Mouse (Mus musculus) yolk sac, embryonic 10.5 days (tissue): ENCODE results near the gene Pomt2.
"Not testable (repeated sequence)": the region's sequence is repeated elsewhere in the genome, so short reads cannot be mapped to it uniquely, and the experiment has no call there.

Experiments
- DNase-seq: peaks from one replicate; pipeline ENCODE4 v3.0.0-alpha.2; 2017; ENCODE audit warnings: low spot score

Gene Pomt2

GRCm38 (mm10) chr12:87147395-87148089 lies at the start of gene Pomt2:
Pomt2 (minus strand) TSS chr12:87147968.
- DNase-seq: peak; percentile 98

- no peak for DNase-seq
Measured at GRCm38 (mm10) chr12:87196310-87196709, 48.5 kb upstream of the Pomt2 start.

- DNase-seq: no peak
Measured at GRCm38 (mm10) chr12:87195069-87195468, 47.3 kb upstream of the Pomt2 start.

DNA sequence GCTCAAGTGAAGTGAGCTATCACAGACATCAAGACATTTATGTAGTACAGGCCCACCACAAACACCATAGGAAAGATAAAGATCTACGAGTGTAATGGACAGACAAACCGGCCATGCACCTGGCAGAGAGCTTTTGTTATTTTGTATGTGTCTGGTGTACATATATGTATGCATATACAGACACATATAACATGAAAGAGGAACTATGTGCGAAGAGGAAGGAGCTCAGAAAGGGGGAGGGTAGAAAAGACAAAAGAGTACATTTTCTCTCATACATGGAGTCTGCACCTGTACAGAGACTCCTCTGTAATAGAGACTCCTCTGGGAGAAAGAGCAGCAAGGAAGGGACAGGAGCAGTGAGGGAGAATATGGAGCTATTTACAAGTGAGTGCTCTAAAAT lies 45.2 kb upstream of the Pomt2 start:
- no peak for DNase-seq

DNA sequence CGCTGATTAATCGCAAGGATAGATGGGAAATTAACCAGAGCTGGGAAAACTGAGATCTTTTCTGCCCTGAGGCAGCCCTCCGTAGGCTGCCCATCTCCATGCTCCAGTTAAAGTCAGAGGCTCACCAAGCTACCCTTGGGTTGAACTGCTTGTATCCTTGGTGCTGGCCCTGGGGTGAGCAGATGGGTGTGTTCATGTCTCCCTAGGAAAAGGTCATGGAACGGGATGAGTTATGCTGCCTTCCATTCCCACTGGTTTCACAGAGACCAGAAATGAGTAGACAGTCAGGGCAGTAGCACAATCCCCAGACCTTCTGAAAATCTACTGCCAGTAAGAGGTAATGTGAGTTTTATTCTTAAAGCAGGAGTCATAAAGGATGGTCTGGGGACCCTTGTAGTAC lies 29.9 kb upstream of the Pomt2 start:
- no peak for DNase-seq

DNA sequence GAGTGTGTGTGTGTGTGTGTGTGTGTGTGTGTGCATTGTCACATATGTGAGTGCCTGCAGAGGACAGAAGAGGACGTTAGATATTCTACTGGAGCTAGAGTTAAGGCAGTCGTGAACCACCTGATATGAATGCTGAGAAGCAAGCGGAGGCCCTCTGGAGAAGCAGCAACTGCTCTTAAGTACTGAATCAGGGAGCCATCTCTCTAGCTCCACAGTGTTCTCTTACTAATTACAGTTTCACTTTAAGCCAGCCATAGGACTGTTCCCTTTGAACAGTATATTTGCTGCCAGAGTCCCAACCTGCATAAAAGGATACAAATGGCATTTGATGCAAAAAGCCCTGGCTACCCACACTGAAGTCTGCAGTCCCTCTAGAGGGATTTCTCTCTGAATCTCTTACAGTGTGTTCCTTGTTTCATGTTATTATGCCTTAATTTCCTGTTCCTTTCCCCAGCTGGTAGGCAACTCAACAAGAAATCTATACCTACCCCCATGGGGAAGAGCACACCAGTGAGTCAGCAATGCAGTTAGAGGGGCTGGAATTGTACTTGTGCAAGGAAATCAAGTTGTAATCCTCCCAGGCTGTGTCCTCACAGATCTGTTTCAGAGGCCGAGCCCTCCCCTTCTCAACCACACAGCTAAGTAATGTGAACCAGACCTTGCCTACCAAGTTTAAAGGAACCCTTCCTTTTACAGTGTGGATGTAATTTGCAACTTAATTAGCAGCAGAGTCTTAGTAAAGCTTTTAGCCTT lies 27.6 kb upstream of the Pomt2 start:
- DNase-seq: no peak

DNA sequence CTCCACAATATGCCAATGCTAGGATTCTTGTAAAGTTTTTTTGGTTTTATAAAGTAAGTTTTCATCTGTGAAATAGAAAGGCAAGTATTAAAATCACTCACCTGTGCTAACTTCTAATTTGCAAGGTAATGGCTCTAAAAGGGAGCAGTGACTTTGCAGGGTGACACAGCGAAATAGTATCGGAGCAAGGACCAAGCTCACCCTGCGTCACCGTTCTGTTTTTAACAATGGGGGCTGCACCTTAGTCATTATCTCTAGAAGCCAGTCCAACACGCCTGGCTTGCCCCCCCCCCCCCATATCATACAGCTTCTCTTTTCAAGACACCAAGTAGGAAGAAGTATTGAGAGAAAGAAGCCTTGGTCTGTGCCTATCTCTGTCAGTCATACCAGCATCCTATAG lies 13.0 kb upstream of the Pomt2 start:
- DNase-seq: peak; percentile 40

GRCm38 (mm10) chr12:87160310-87160709 lies 12.5 kb upstream of the Pomt2 start:
- no peak for DNase-seq

DNA sequence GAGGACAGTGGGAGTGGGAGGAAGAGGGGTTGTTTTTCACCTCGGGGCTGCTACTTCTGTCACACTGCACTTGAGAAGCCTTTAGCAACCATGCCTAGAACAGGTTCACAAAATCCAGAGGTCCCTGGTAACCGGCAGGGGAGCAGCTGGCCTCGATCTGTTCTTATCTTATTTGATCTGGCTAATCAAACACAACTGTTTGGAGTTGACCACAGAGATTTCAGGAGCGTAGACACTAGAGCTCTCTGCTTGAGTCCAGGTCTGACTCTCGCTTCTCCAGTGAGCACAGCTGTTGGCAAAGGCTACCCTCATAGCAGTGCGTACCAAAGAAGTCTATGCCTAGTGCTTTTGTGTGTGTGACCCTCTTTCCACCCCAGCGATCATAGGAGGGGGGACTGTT lies 10.3 kb upstream of the Pomt2 start:
- no peak for DNase-seq

GRCm38 (mm10) chr12:87157361-87157760 lies 9.6 kb upstream of the Pomt2 start:
- DNase-seq: peak; percentile 84

DNA sequence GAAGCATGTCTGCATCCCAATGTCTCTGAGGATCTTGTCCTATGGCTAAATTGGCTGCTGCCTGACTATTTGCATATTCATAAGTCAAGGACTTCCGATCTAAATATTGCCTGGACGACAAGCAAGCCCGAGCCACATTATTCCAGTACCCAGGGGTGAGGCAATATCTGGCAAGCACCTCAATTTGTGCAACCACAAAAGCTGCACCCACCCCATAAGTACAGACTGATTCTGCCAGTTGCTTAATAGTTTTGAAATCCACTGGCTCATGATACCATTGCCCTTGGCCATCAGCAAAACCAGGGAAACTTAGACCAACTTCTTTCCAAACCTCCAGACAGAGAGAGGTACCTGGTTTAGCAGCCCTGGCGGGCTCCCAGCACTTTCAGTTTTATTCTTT lies 6.7 kb upstream of the Pomt2 start:
- not testable (repeated sequence) for DNase-seq

DNA sequence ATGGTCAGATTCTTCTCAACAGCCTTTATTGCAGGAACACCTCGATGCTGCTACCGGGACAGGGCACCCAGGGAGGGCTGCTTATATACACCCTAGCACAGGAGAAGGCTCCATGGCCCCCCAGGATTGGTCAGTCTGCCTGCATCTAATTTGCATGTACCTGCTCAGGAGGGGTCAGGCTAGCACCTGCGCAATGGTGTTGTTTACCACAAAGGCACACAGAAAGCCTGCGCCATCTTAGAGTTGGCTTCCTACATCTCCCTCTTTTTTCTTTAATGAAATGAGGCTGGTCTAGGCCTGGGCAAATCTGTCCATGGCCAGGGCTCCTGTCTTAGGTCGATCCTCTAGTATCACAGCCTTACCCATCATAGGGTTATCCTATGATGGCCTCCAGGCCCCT lies 1.7 kb upstream of the Pomt2 start:
- DNase-seq: no peak

DNA sequence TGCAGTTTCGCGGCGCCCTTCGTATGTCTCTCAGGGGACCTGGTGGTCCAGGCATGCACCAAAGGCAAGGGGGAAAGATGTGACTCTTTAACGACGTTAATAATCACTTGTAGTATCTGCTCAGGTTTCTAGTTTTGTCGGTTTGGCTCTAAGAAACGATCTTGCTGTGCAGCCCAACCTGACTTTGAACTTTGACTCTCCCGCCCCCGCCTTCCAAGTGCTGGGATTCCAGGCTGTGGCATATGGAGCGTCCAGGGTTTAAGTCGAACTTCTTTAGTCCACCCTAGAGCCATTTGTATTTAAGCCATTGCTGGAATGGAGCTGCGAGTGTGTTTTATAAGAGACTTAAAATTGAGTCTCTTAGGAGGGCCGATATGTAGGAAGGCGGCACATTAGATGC lies 368 bp upstream of the Pomt2 start:
- DNase-seq: no peak

DNA sequence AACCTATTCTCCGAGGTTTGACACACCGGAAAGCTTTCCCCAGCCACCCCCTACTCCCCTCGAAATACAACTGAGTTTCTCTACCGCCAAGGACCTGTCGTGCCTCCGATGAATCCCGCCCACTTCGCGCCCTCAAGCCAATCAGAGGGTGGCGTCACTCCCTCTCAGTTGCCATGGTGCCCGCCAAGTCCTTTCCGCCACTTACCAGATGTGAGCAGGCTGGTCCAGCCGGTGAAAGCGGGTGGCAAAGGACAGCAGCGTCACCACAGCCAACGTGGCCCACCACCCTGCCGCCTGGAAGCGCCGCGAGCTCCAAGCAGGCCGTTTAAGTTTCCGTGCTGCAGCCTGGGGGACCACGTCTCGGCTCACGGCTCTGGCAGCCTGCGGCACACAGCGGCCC lies 802 bp downstream of the Pomt2 start, which contains the start of gene Gstz1:
TSS of gene Gstz1 (plus strand) at position 200 of the 400 bp plus-strand sequence.
- peak; percentile 90 for DNase-seq

DNA sequence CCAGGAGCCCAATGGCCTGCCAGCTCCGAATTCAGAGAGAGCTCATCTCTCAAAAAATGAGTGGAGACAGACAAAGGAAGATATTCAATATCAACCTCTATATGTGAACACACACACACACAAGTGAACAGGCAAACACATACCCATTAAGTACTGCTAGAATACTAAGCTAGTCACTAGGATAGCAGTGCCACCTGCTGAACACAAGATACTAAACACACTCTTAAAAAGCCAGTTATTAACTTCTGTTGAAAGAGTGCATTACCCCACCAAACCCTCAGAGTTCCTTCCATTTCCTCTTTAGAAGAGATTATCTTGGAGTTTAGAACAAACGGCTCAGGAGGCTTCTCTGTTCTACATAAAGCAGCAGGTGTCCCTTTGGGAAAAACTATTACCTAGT lies 5.6 kb downstream of the Pomt2 start:
- DNase-seq: no peak

GRCm38 (mm10) chr12:87138768-87139167 lies 9.0 kb downstream of the Pomt2 start:
- DNase-seq: no peak

DNA sequence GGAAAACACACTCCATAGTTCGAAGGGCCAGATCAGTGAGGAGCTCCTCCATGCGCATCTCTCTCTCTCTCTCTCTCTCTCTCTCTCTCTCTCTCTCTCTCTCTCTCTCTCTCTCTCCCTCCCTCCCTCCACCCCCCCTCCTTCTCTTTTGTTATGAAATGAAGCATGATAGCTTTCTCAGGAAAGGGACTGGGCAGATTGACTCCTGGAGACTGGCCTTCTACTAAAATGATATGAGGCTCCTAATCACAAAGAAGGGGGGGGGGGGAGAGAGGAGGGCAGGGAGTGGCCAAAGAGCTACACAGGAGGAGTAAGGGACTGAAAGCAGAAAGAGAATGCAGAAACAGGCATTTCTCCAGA lies 9.4 kb downstream of the Pomt2 start:
- DNase-seq: no peak

DNA sequence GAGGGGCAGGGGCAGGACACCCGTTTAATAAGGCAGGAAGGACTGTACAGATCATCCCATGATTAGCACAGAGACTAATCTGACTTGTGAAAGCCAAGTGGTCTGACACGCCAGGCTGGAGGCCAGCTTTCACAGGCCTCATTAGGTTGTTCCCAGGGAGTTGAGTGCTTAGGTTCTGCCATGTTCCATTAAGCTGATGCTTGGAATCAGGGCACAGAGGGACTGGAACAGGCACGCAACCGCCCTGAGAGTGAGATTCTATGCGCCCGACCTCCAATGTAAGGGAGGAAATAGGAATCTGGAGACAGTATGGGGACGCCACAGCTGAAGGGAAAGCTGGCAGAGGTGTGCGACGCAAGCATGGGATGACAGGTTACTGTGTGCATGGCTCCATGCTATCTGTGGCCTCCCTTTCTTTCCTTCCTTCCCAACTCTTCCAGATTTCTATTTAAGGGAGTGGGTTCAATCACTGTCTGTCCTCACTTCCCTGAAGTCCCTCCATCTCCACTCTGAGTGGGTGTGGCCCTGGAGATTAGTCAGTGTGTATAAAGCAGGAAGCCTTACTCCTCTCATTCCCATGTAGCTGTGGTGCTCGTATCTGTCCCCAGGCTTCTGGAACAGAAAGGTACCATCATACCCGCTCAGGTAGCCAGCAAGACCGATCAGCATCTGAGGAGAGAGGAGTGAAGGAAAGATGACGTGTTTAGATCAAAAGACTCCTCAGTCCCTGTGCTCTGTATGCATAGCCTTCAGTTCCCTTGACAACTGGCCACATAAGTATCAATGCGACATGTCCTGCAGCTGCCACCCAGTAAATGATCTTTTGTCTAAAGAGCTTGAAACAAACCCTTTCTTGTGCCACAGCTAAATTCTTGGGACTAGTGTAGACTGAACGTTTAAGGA lies 10.1 kb downstream of the Pomt2 start:
- no peak for DNase-seq

- DNase-seq: no peak
Measured at GRCm38 (mm10) chr12:87132784-87133183, 15.0 kb downstream of the Pomt2 start.

DNA sequence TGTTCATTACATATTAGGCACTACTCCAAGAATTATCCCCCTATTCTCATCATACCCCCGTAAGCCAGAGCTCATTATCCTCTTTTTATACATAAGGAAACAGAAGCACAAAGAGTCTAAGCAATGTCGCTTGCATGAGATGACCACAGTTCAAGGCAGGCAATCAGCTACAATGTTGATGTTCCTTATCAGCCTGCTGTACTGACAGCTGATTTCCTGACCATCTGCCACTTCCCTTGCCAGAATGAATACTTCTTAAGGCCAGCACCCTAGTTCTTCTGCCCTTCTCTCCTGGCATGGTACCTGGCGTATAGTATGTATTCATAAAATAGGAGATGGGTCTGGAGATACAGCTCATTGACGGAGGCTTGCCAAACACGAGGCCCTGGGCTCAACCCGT lies 15.6 kb downstream of the Pomt2 start:
- DNase-seq: no peak

- no peak for DNase-seq
Measured at GRCm38 (mm10) chr12:87131619-87132018, 16.1 kb downstream of the Pomt2 start.

DNA sequence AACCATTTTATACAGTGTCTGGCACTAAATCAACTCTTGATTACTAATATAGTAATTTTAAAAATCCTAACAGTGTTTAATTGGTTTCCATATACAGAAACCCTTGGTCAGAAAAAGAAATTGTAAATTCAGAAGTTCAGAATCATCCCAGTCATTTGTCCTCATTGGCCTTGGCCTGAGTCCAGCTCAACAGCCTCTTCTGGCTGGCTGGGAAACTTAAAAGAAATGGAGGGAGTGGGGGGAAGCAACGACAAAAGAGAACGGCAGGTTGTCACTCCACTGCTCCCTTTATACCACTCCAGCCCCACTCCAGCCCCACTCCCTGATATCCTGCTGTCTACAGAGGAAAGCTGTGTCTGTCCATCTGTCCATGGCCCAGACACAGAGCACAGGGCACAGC lies 16.6 kb downstream of the Pomt2 start:
- no peak for DNase-seq

DNA sequence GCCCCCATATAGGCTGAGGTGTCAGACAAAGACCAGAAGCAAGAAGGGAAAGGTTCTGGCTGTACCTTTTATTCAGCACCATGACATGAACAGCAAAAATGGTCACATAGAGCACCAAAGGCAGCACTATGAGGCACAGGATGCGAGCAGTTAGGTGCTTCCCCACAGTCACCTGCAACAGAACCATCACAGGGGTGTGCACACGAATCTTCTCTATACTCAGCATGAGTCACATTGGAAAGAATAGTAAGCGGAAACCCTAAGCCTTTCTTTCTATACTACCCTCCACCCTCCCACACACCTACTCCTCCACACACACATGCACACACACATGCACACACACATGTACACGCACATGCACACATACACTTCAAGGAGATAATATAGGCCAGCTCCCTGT lies 17.5 kb downstream of the Pomt2 start:
- DNase-seq: no peak
